25 mouse cellular contexts compared by ENCODE assay signal in genomic region chr2:167708373-167708772, GRCm38 (mm10). TPM values are rescaled to one million over a fixed set of nuclear protein-coding genes. Genes with fewer than 3 reads are reported as not detected.
DNase-seq lines count a peak whose midpoint lies in the region; ATAC-seq lines count a peak whose summit lies in the region.
"Had no signal": no experiment of that assay in that cellular context is flagged by ENCODE, and none has a peak within 500 bp of the region (broad histone marks: within the 10 kb centered on the region; RNA-seq: fewer than 3 reads in every experiment).

No protein-coding gene starts in this region.

- no peak for ATAC-seq in heart, embryonic 12.5 days (ENCODE audit: insufficient number of reproducible peaks, low FRiP score)
- ATAC-seq: CD4-positive, CD25-positive, alpha-beta regulatory T cell, adult 4 months; liver, postnatal 0 days; midbrain, embryonic 16.5 days had no signal

- no peaks in the 10 kb centered on the region for H3K9me3 ChIP-seq in heart, embryonic 12.5 days (replicated peaks)
- H3K9me3 ChIP-seq: forebrain, embryonic 12.5 days; hindbrain, embryonic 15.5 days; midbrain, embryonic 10.5 days; neural tube, embryonic 13.5 days had no signal

- no peak overlapping the region for H3K4me3 ChIP-seq in heart, embryonic 12.5 days
- H3K4me3 ChIP-seq: forebrain, embryonic 12.5 days; heart, adult 2 months; hindbrain, embryonic 15.5 days; midbrain, embryonic 10.5 days; myocyte; neural tube, embryonic 13.5 days had no signal

- intact Hi-C loops in heart, postnatal 36 days (cut with DNase I) = no loop called here

- H3K9ac ChIP-seq in heart, embryonic 12.5 days = 0 out of 2 replicates have a peak overlapping the region, but pooled peaks have one; percentile 46
- H3K9ac ChIP-seq: forebrain, embryonic 12.5 days; hindbrain, embryonic 15.5 days; liver, postnatal 0 days; neural tube, embryonic 13.5 days had no signal

- peak; percentile 49 to 81 for DNase-seq in adrenal gland, adult (ENCODE audit: inconsistent age in 2 of 2, low spot score in 1 of 2)
- DNase-seq in adrenal gland, postnatal 4 days (ENCODE audit: low spot score in 2 of 2) = no peak
- DNase-seq in heart, postnatal 36 days = no peak
- peak; percentile 54 for DNase-seq in ZHBTc4 (ENCODE audit: low read depth, low spot score)
- no peak for DNase-seq in ovary, postnatal 36 days (ENCODE audit: low spot score)
- DNase-seq in urinary bladder, postnatal 14 days (ENCODE audit: low spot score) = no peak
- DNase-seq: cerebellum, adult 8-10 months; cerebellum, postnatal 36 days; gastrocnemius, postnatal 36 days; heart, adult 2 months; kidney, adult 2 months; liver, postnatal 0 days; lung, postnatal 10 days; right cerebral cortex, postnatal 4 days; thymus, postnatal 25 days had no signal

- no peaks in the 10 kb centered on the region for H3K36me3 ChIP-seq in heart, embryonic 12.5 days
- H3K36me3 ChIP-seq: forebrain, embryonic 12.5 days; hindbrain, embryonic 15.5 days; midbrain, embryonic 10.5 days; neural tube, embryonic 13.5 days had no signal

- 54% methylated on average over 15 of the region's 15 CpGs for WGBS in heart, embryonic 12.5 days

- H3K27me3 ChIP-seq in heart, embryonic 12.5 days (replicated peaks) = 0 out of 2 replicates have a peak, but pooled peaks cover 4% of the 10 kb centered on the region
- H3K27me3 ChIP-seq: forebrain, embryonic 12.5 days; hindbrain, embryonic 15.5 days; neural tube, embryonic 13.5 days had no signal

- peaks cover 11% of the 10 kb centered on the region for H3K4me1 ChIP-seq in heart, embryonic 12.5 days (replicated peaks)
- H3K4me1 ChIP-seq: forebrain, embryonic 12.5 days; hindbrain, embryonic 15.5 days had no signal

- H3K27ac ChIP-seq in heart, embryonic 12.5 days (ENCODE audit: poor library complexity, severe bottlenecking) = no peak overlapping the region
- H3K27ac ChIP-seq: forebrain, embryonic 12.5 days; heart, adult 2 months; hindbrain, embryonic 15.5 days; kidney, postnatal 0 days; neural tube, embryonic 13.5 days had no signal

- no peak overlapping the region for H3K4me2 ChIP-seq in heart, embryonic 12.5 days
- H3K4me2 ChIP-seq: forebrain, embryonic 12.5 days; hindbrain, embryonic 15.5 days; liver, embryonic 11.5 days; neural tube, embryonic 13.5 days had no signal

RNA-seq across cellular contexts. Expression of gene Tmem189, which starts 18.8 kb away (rescaled TPM):
- 10 to 100 TPM; 32.9 to 35.4 TPM for total RNA-seq in adrenal gland, postnatal 4 days (2021)
- 46.6 and 48.3 TPM in 2 replicates for polyA plus RNA-seq in heart, embryonic 12.5 days (2016; fragmentation: Nextera tagmentation; extraction: Ambion mirVana)
- total RNA-seq in heart, postnatal 36 days (2021) = 10 to 100 TPM; 26.6 to 29.9 TPM

RNA-seq across cellular contexts. Expression of gene Cebpb, which starts 19.7 kb away (rescaled TPM):
- total RNA-seq in adrenal gland, postnatal 4 days (2021) = 100 to 1,000 TPM; 229 to 255 TPM
- 14.2 and 16.8 TPM in 2 replicates for polyA plus RNA-seq in heart, embryonic 12.5 days (2016; fragmentation: Nextera tagmentation; extraction: Ambion mirVana)
- total RNA-seq in heart, postnatal 36 days (2021) = 100 to 1,000 TPM in 1 of 2 experiments, 10 to 100 TPM in 1; 93.7 to 108 TPM

RNA-seq across cellular contexts. Expression of gene Gm20431, which starts 47.1 kb away (rescaled TPM):
- 10 to 100 TPM; 18.2 to 23.0 TPM for total RNA-seq in adrenal gland, postnatal 4 days (2021)
- 10.4 and 11.5 TPM in 2 replicates for polyA plus RNA-seq in heart, embryonic 12.5 days (2016; fragmentation: Nextera tagmentation; extraction: Ambion mirVana)
- total RNA-seq in heart, postnatal 36 days (2021) = 10 to 100 TPM; 14.0 to 20.7 TPM
- polyA plus RNA-seq: CD4-positive, CD25-positive, alpha-beta regulatory T cell, adult 4 months had no signal

Comparison
In these comparisons a context has a peak if more than half of its experiments do, and no peak if none do; other contexts are left out.
1. DNase-seq: peak in adrenal gland, adult (2 of 2) and ZHBTc4 (single experiment); none in adrenal gland, postnatal 4 days (0 of 2), heart, postnatal 36 days (0 of 2), ovary, postnatal 36 days (single experiment) and urinary bladder, postnatal 14 days (single experiment).